Mouse (Mus musculus) forebrain, embryonic 12.5 days (tissue): Measurements from ENCODE around the gene Pif1. TPM values are rescaled to one million over a fixed set of nuclear protein-coding genes. Genes with fewer than 3 reads are reported as not detected.

Source experiments
- ATAC-seq: fragments of 200-750 bp; cut with Nextera tagmentation; 2 replicates; pipeline ENCODE4 v1.8.0; 2017; ENCODE audit warnings: moderate TSS enrichment; ENCODE audit not compliant: low FRiP score
- H3K27ac ChIP-seq: fragments of 300-500 bp; sonication (generic); 2 replicates; pipeline ENCODE4 v1.5.1; 2016; ENCODE audit warnings: mild to moderate bottlenecking
- H3K27me3 ChIP-seq: fragments of 300-500 bp; sonication (generic); 2 replicates; pipeline ENCODE4 v1.6.1; 2016; ENCODE audit warnings: mild to moderate bottlenecking
- H3K36me3 ChIP-seq: fragments of 300-500 bp; sonication (generic); replicated peaks from 2 replicates; pipeline ENCODE4 v1.6.1; 2016; ENCODE audit warnings: mild to moderate bottlenecking
- H3K4me1 ChIP-seq: fragments of 300-500 bp; sonication (generic); 2 replicates; pipeline ENCODE4 v1.6.1; 2016
- H3K4me2 ChIP-seq: fragments of 300-500 bp; sonication (generic); 2 replicates; pipeline ENCODE4 v1.6.1; 2016; ENCODE audit warnings: mild to moderate bottlenecking, moderate library complexity
- H3K4me3 ChIP-seq: fragments of 300-500 bp; sonication (generic); replicated peaks from 2 replicates; pipeline ENCODE4 v1.5.1; 2016; ENCODE audit warnings: mild to moderate bottlenecking
- H3K9ac ChIP-seq: fragments of 300-500 bp; sonication (generic); 2 replicates; pipeline ENCODE4 v1.6.1; 2016; ENCODE audit warnings: mild to moderate bottlenecking
- H3K9me3 ChIP-seq: fragments of 300-500 bp; sonication (generic); 2 replicates; pipeline ENCODE4 v1.6.1; 2016
- WGBS: fragments of 180-500 bp; shearing (Covaris S2); methylation state at CpG from one replicate; pipeline ENCODE4 v1.1.7; 2016; 5-methylcytosine and 5-hydroxymethylcytosine counted together
- polyA plus RNA-seq: library from polyadenylated mRNA; unstranded; fragments of >200 nt; fragmentation: Nextera tagmentation; extraction: Ambion mirVana; gene quantifications from 2 replicates; pipeline ENCODE4 v1.2.1, GENCODE M21; 2016

The Pif1 gene
- polyA plus RNA-seq, 1 experiment from 2014 or later: 33.7 TPM

DNA sequence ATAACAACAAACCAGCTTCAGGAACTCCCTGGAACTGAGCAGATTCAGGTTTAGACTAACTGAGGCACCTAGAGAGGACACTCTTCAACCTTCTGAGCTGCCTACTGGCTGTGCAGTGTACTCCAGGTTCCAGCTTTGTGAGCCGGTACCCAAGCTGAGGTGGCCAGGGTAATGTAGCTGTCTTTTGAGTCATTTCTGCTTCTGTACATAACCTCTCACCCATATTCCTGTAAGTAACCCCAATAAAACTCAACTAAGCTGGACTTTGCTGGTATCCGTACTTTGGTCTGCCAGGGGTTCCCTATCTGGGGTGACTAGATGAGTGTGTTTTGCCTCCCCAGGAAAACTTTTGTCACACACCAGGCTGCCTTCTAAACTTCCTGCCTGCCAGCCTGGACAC is 22.3 kb upstream of the Pif1 start:
- peaks cover 8% of the 10 kb centered on the region for H3K36me3 ChIP-seq

DNA sequence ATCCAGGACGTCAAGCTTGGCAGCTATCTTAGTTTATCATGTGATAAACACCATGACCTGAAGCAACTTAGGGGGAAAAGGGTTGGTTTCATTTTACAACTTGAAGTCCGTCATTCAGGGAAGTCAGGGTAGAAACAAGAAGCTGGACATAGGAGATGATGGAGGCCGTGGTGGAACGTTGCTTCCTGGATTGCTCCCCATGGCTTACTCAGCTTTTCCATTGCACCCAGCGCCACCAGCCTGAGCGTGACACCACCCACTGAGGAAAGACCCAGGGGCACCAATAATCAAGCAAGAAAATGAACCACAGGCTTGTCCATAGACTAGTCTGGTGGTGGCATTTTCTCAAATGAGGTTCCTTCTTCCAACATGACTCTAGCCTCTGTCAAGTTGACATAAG is 18.2 kb upstream of the Pif1 start:
- H3K9me3 ChIP-seq: no peaks in the 10 kb centered on the region
- no peaks in the 10 kb centered on the region; the same call in 1 of the 2 replicates for H3K36me3 ChIP-seq
- no peak overlapping the region for H3K27ac ChIP-seq
- whole genome bisulfite sequencing: 95% methylated on average over 6 of the region's 6 CpGs
- no peak for ATAC-seq
- H3K4me3 ChIP-seq: no peak overlapping the region
- no peak overlapping the region for H3K9ac ChIP-seq
- no peaks in the 10 kb centered on the region for H3K27me3 ChIP-seq
- no peak overlapping the region for H3K4me2 ChIP-seq
- H3K4me1 ChIP-seq: no peaks in the 10 kb centered on the region

More for the DNA sequence above, 22.3 kb upstream of the Pif1 start:
- H3K4me1 ChIP-seq: peaks cover 9% of the 10 kb centered on the region
- H3K27me3 ChIP-seq: no peaks in the 10 kb centered on the region
- no peak overlapping the region for H3K4me2 ChIP-seq
- no peak for ATAC-seq
- H3K4me3 ChIP-seq: no peak overlapping the region
- H3K9me3 ChIP-seq: no peaks in the 10 kb centered on the region
- 95% methylated on average over 2 of the region's 2 CpGs for WGBS
- no peak overlapping the region for H3K27ac ChIP-seq
- H3K9ac ChIP-seq: no peak overlapping the region

DNA sequence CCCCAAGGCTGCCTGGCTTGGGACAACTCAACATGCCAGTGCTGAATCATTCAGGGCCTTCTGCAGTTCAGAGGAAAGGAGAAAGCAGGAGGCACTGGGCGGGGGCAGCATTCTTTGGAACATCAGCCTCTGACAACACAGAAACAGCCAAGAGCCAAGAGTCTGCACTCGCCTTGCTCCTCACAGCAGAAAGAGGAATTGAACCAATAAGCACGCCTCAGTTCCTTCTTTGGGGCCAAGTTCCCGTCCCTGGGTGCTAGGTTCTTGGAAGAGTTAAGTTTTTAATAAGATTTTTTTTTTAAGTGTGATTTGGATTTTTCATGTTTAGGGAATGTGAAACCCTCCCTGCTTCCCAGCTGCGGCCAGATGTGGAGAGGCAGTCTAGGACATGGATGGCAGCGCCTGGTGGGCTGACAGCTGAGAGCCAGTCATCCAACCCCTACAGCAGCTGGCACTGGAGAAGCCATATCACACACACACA is 17.4 kb upstream of the Pif1 start:
- Histone ChIP-seq H3K27me3 (no peaks in the 10 kb centered on the region), H3K4me2 (no peak overlapping the region), H3K36me3 (no peaks in the 10 kb centered on the region; the same call in 1 of the 2 replicates), H3K4me1 (no peaks in the 10 kb centered on the region), H3K4me3 (no peak overlapping the region), H3K27ac (no peak overlapping the region), H3K9ac (no peak overlapping the region), H3K9me3 (no peaks in the 10 kb centered on the region)
- WGBS: 89% methylated on average over 6 of the region's 6 CpGs
- no peak for ATAC-seq

DNA sequence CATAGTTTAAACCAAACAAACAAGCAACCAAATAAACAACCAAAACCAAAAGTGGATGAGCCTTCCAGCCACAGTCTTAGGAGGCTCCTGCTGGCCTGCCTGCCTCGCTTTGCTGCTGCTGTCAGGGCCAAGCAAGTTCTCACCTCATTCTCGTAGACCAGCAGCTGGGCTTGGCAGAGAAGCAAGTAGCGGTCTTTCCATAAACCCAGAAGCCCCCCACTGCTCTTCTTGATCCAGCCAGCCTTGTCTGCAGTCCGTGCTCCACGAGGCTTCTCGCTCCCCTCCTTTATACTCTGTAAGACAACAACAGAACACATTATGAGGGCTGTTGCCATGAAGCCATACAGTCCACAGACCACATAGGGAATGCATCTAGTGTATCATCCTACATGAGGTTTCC is 14.1 kb upstream of the Pif1 start:
- H3K4me3 ChIP-seq: no peak overlapping the region
- H3K4me1 ChIP-seq: peaks cover 23% of the 10 kb centered on the region
- WGBS: 79% methylated on average over 6 of the region's 6 CpGs
- no peaks in the 10 kb centered on the region for H3K27me3 ChIP-seq
- no peak overlapping the region for H3K9ac ChIP-seq
- ATAC-seq: no peak
- H3K9me3 ChIP-seq: no peaks in the 10 kb centered on the region
- H3K27ac ChIP-seq: no peak overlapping the region
- H3K4me2 ChIP-seq: no peak overlapping the region
- no peaks in the 10 kb centered on the region; the same call in 1 of the 2 replicates for H3K36me3 ChIP-seq

DNA sequence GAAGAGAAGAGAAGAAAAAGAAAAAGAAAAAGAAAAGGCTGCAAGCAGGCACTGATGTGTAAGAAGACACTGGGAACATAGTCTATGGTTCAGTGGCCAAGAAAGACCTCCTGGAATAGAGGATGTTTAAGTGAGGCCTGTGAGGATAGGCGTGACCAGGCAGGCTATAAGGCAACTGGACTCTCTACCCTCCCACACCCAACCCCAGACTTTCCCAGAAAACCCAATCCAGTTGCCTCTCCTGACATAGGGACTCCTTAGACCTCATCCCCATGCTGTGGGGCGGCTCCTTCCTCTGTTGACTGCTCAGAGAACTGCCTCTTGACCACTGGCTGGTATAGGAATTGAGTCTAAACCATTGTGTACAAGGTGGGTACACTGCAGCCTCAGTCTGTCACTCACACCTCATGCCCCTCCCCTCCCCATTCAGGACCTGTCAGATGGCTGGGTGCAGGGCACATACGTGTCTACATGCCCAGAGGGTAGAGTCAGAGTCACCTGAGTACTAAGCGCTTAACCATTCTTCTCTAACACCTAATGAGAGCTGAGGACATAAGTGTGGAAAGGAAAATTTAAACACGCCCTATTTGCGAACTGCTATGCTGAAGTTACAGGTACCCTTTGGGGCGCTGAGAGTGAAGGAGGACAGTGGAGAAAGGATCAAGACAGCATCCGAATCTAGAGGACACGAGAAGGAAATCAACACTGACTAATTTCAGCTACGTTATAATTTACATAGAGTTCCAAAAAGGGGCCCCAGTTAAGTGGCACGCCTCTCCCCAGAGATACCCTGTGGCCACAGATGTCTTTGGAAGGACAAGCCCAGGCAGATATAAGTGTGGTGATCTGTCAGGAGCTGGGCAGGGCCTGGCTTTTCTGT is 12.2 kb upstream of the Pif1 start:
- H3K4me3 ChIP-seq: no peak overlapping the region
- H3K36me3 ChIP-seq: no peaks in the 10 kb centered on the region; the same call in 1 of the 2 replicates
- WGBS: 89% methylated on average over 11 of the region's 11 CpGs
- no peaks in the 10 kb centered on the region for H3K9me3 ChIP-seq
- peaks cover 36% of the 10 kb centered on the region for H3K4me1 ChIP-seq
- no peak overlapping the region for H3K27ac ChIP-seq
- no peak for ATAC-seq
- no peaks in the 10 kb centered on the region for H3K27me3 ChIP-seq
- H3K9ac ChIP-seq: no peak overlapping the region
- H3K4me2 ChIP-seq: no peak overlapping the region

DNA sequence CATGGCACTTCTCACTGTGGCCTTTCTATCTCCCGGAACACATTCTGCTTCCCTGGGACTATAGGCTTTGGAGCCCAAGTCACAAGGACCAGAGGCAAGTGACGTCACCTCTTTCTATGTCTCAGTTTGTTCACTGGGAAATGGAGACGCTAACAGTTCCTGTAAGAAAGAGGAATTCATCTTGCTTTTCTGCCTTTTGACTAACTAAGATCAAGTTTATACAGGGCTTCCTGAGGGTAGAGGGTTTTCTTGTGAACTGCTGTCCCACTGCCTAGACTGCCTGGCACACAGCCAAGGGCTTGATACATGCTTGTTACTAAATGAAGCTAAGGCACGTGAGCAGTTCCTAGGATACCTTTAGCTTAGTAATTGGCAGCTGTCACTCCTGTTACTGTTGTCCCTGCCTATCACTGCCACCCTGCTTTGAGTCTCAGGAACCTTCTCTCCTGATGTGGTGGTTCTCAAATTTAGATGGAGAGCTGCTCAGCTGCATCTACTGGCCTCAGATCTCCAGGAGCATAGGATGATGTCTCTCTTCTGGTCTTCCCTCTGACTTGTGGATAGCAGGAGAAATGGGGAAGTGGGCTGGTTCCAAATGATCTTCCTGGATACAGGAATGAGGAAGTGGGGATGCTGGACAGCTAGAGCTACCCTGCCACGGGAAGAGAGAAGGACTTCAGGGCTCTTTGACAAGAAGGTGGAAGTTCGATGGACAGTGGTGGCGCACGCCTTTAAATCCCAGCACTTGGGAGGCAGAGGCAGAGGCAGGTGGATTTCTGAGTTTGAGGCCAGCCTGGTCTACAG is 11.4 kb upstream of the Pif1 start:
- no peak overlapping the region for H3K4me2 ChIP-seq
- no peak for ATAC-seq
- no peak overlapping the region for H3K27ac ChIP-seq
- no peak overlapping the region for H3K4me3 ChIP-seq
- peaks cover 37% of the 10 kb centered on the region for H3K4me1 ChIP-seq
- H3K36me3 ChIP-seq: no peaks in the 10 kb centered on the region; the same call in 1 of the 2 replicates
- 83% methylated on average over 8 of the region's 8 CpGs for WGBS
- H3K27me3 ChIP-seq: no peaks in the 10 kb centered on the region
- no peak overlapping the region for H3K9ac ChIP-seq
- no peaks in the 10 kb centered on the region for H3K9me3 ChIP-seq

DNA sequence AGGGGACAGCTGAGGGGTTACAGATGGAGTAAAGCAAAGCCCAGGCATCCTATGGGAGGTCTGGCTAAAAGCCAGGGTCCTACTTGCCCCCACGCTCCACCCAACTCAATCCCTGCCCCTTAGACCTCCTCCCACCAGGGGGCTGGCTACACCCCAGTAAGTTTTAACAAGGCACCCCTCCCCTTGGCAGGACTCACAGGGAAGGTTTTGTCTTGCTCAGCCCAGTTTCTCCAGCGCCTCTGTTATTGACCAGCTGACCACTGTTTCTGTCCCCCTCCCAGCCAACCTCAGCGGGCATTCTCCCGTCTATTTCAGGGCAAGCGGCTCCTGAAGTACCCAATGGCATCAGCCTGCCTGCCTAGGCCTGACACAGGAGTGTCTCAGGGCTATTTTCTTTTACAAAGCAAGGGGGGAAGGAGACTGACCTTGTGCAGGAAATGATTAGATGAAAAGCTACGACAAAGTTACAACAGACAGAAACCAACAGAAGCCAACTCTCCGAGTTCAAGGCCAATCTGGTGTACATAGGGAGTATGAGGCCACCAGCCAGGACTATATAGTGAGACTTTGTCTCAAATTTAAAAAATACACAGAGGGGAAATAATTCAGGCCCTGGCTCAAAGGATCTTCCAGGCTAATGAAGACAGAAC is 10.0 kb upstream of the Pif1 start:
- Histone ChIP-seq H3K27ac (0 out of 2 replicates have a peak overlapping the region, but pooled peaks have one; percentile 31), H3K4me1 (peaks cover 41% of the 10 kb centered on the region)

DNA sequence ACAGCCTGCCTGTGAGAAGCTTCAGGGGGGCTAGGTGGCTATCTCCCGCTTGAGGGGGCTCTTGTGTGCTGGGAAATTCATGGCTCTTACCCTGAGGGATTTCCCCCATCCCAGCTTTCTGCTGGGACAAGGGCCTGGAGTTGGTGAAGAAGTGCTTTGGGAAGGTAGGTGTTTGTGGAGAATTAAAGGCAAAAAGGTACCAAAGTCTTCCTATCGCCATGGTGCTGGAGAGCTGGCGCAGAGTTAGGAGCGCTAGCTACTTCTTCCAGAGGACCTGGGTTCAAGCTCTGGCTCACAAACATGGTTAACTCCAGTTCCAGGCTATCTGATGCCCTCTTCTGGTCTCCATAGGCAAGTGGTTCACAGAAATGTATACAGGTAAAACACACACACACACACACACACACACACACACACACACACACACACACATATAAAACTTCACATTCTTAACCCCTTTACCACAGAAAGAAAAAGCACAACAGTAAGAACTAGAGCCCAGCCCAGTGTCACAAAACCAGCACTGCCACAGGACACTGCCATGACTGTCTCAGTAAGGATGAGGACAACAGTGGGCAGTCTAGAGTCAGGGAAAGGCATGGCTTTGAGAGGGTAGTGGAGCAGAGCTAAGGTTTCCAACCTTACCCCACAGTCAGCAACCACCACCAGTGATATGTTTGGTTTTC is 9.3 kb upstream of the Pif1 start:
- Histone ChIP-seq H3K27me3 (no peaks in the 10 kb centered on the region), H3K36me3 (no peaks in the 10 kb centered on the region; the same call in 1 of the 2 replicates), H3K9ac (0 out of 2 replicates have a peak overlapping the region, but pooled peaks have one; percentile 4), H3K4me3 (no peak overlapping the region), H3K4me2 (no peak overlapping the region), H3K4me1 (peaks cover 41% of the 10 kb centered on the region), H3K27ac (0 out of 2 replicates have a peak overlapping the region, but pooled peaks have one; percentile 31), H3K9me3 (no peaks in the 10 kb centered on the region)
- 92% methylated on average over 4 of the region's 4 CpGs for WGBS
- ATAC-seq: no peak

More for the DNA sequence above, 10.0 kb upstream of the Pif1 start:
- Histone ChIP-seq H3K9ac (0 out of 2 replicates have a peak overlapping the region, but pooled peaks have one; percentile 4), H3K4me2 (no peak overlapping the region), H3K4me3 (no peak overlapping the region), H3K27me3 (no peaks in the 10 kb centered on the region), H3K9me3 (no peaks in the 10 kb centered on the region), H3K36me3 (no peaks in the 10 kb centered on the region; the same call in 1 of the 2 replicates)
- 34% methylated on average over 7 of the region's 7 CpGs for WGBS
- ATAC-seq: no peak

DNA sequence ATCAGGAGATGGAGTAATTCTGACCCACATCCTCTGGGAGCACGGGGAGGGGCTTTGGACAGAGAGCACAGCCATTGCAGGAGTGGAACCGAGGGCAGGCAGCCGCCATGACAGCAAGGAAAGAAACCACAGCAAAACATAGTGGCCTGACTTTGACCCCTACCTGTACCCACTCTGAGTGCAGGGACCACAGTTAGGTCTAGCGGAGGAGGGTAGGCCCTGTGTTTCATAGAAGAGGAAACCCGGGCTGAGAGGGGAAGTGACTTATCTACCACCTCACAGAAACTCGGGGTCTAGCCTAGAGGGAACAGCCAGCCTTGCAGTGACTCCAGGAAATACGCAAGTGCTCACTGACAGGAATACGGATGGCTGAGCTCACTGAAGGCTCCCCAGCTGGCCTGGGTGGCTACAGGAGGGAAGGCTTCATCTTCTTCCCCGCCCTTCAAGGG is 8.1 kb upstream of the Pif1 start:
- peak overlapping the region; percentile 58 for H3K4me3 ChIP-seq
- H3K9ac ChIP-seq: peak overlapping the region; percentile 29; the same call in 1 of the 2 replicates
- 63% methylated on average over 9 of the region's 9 CpGs for WGBS
- no peak overlapping the region for H3K27ac ChIP-seq
- H3K36me3 ChIP-seq: no peaks in the 10 kb centered on the region
- H3K4me1 ChIP-seq: peaks cover 41% of the 10 kb centered on the region
- H3K27me3 ChIP-seq: no peaks in the 10 kb centered on the region
- no peak for ATAC-seq
- H3K4me2 ChIP-seq: peak overlapping the region; percentile 64
- no peaks in the 10 kb centered on the region for H3K9me3 ChIP-seq

DNA sequence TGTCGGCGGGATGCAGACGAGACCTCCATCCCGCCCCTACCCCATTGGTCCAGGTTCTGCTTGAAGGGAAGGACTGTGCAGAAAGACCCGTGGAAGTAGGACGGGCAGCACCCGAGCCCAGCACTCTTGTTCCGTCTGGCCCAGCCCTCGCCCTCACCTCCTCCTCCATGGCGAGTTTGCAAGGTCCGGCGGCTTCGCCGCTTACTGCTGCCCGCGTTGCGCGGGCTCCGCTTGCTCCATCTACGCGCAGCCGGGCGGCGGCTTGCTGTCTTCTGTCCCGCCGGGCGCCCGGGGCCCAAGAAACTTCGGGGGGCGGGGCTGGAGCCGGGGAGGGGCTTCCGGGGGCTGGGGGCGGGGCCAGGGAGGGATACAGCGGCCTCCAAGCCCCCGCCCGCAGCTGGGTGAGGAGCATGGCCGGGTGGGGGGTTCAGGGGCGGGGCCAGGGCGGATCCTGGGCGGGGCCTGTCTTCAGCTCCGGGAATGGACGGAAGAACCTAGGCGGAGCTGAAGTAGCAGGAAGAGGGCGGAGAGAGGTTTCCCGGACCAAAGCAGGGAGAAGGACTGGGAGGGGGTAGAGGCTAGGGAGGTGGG is 7.1 kb upstream of the Pif1 start, which contains the start of gene Plekho2:
TSS of gene Plekho2 (minus strand) at position 260 of the 591 bp plus-strand sequence.
- no peaks in the 10 kb centered on the region for H3K9me3 ChIP-seq
- ATAC-seq: peak; percentile 95
- peak within 1 kb of the TSS; percentile 78 for H3K27ac ChIP-seq
- H3K36me3 ChIP-seq: no peaks in the 10 kb centered on the region
- H3K9ac ChIP-seq: peak within 1 kb of the TSS; percentile 67
- peaks cover 41% of the 10 kb centered on the region for H3K4me1 ChIP-seq
- H3K4me2 ChIP-seq: peak within 1 kb of the TSS; percentile 64
- H3K4me3 ChIP-seq: peak within 1 kb of the TSS; percentile 58
- WGBS: under 1% methylated on average over 39 of the region's 45 CpGs
- no peaks in the 10 kb centered on the region for H3K27me3 ChIP-seq
